Mouse (Mus musculus): ENCODE measurements around the gene Tnfrsf22.
"Not testable (repeated sequence)": the region's sequence is repeated elsewhere in the genome, so short reads cannot be mapped to it uniquely, and the experiment has no call there.

DNA sequence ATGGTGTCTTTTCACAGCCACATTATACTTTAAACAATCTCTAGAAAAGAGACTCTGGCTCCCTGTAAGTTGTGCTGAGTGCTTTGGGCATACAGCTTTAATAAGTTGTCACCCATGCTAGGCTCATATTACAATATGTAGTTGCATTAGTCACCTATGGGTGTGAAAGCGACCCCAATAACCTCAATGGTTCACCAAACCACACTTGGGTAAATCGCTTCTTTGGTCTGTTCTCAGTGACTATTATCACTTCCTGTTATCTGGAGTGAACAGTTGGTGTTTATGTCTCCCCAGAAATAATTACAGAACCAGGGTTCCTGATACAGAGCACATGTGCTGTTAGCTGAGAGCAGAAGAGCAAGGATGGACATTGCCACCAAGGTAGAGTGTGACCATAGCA lies 5.5 kb downstream of the Tnfrsf22 start:
- TF ChIP-seq CTCF (conservative IDR thresholded peaks at IDR 0.05; ENCODE audit: low read length); POU5F1 (IDR thresholded peaks at IDR 0.05; ENCODE audit: borderline replicate concordance, low read length): not testable (repeated sequence)

Measured in E14TG2a.4 (cell line).